8 mouse cellular contexts compared by ENCODE assay signal in genomic region chr15:85671701-85672191, GRCm38 (mm10).
DNase-seq lines count a peak whose midpoint lies in the region; ATAC-seq and TF ChIP-seq lines count a peak whose summit lies in the region.

No protein-coding gene starts in this region.

- peaks cover 11 to 17% of the 10 kb centered on the region in 2 experiments for H3K36me3 ChIP-seq in MEL (ENCODE audit: control insufficient read depth in 1 of 2, insufficient read depth in 2 of 2, low read length in 2 of 2)
- peaks cover 24% of the 10 kb centered on the region; the same call in 1 of the 2 replicates for H3K36me3 ChIP-seq in embryonic facial prominence, embryonic 14.5 days (ENCODE audit: control insufficient read depth, insufficient read depth, low read length)
- peaks cover 25% of the 10 kb centered on the region for H3K36me3 ChIP-seq in hindbrain, embryonic 14.5 days (replicated peaks; ENCODE audit: control insufficient read depth, insufficient read depth)

- intact Hi-C loops in gastrocnemius, postnatal 14 days (cut with DNase I; ENCODE audit: low total_unique reads): no loop called here

- TF ChIP-seq POLR2A in MEL (IDR thresholded peaks at IDR 0.05; ENCODE audit: control insufficient read depth in 1 of 2, insufficient read depth in 1 of 2, low read depth in 1 of 2, low read length in 2 of 2, poor library complexity in 1 of 2): no peak; a peak in 1 of 4 replicates

- TF ChIP-seq CTCF in MEL (IDR thresholded peaks at IDR 0.05 in 2 of 3, conservative IDR thresholded peaks at IDR 0.05 in 1 of 3; ENCODE audit: control insufficient read depth in 1 of 3, insufficient read depth in 1 of 3, low read depth in 2 of 3, low read length in 3 of 3, poor library complexity in 1 of 3, severe bottlenecking in 1 of 3): no peak

- no peaks in the 10 kb centered on the region for H3K9me3 ChIP-seq in MEL (replicated peaks; ENCODE audit: insufficient read depth, low read length)
- no peaks in the 10 kb centered on the region for H3K9me3 ChIP-seq in embryonic facial prominence, embryonic 14.5 days (ENCODE audit: control insufficient read depth, low read length)
- H3K9me3 ChIP-seq in hindbrain, embryonic 14.5 days (ENCODE audit: control insufficient read depth, low read length): no peaks in the 10 kb centered on the region

- H3K4me1 ChIP-seq in MEL (ENCODE audit: control insufficient read depth in 1 of 2, insufficient read depth in 2 of 2, low read length in 2 of 2): peaks cover 2 to 9% of the 10 kb centered on the region in 2 experiments; a peak in 3 of 4 replicates
- peaks cover 36% of the 10 kb centered on the region for H3K4me1 ChIP-seq in embryonic facial prominence, embryonic 14.5 days (ENCODE audit: control insufficient read depth, insufficient read depth, low read length)
- peaks cover 38% of the 10 kb centered on the region for H3K4me1 ChIP-seq in hindbrain, embryonic 14.5 days (replicated peaks; ENCODE audit: control insufficient read depth, insufficient read depth, low read length)

- peak overlapping the region; percentile 99 for H3K9ac ChIP-seq in MEL (ENCODE audit: control insufficient read depth, low read depth, low read length, poor library complexity, severe bottlenecking)
- H3K9ac ChIP-seq in embryonic facial prominence, embryonic 14.5 days (ENCODE audit: low read depth, low read length): peak overlapping the region; percentile 99
- H3K9ac ChIP-seq in hindbrain, embryonic 14.5 days: peak overlapping the region; percentile 97

- DNase-seq in gastrocnemius, postnatal 14 days: peak; percentile 72
- DNase-seq in gastrocnemius, postnatal 25 days: no peak
- DNase-seq in MEL (ENCODE audit: low read depth, low spot score): peak; percentile 68
- no peak for DNase-seq in embryonic facial prominence, embryonic 14.5 days (ENCODE audit: low spot score)
- DNase-seq in hindbrain, embryonic 14.5 days (ENCODE audit: low spot score): no peak
- peak; percentile 64 for DNase-seq in lung, postnatal 4 days
- DNase-seq in urinary bladder, postnatal 14 days (ENCODE audit: low spot score): no peak

- TF ChIP-seq RAD21 in MEL (IDR thresholded peaks at IDR 0.05; ENCODE audit: low read depth, low read length): no peak

- peak overlapping the region; percentile 73 for H3K4me2 ChIP-seq in embryonic facial prominence, embryonic 14.5 days (ENCODE audit: low read depth, low read length)
- H3K4me2 ChIP-seq in hindbrain, embryonic 14.5 days (replicated peaks): peak overlapping the region; percentile 80

- ATAC-seq in embryonic facial prominence, embryonic 14.5 days (ENCODE audit: low read depth): 0 out of 2 replicates have a peak, but pooled peaks have one; percentile 2
- no peak for ATAC-seq in hindbrain, embryonic 14.5 days (ENCODE audit: low FRiP score)
- ATAC-seq in activated CD4-positive, CD25-positive, alpha-beta regulatory T cell, adult 4 months: no peak

- 2% methylated on average over 34 of the region's 50 CpGs for WGBS in embryonic facial prominence, embryonic 14.5 days
- WGBS in hindbrain, embryonic 14.5 days: 2% methylated on average over 50 of the region's 50 CpGs

- H3K4me3 ChIP-seq in MEL (ENCODE audit: control insufficient read depth in 1 of 2, insufficient read depth in 1 of 2, low read depth in 2 of 2, low read length in 2 of 2): peak overlapping the region; percentile 98
- H3K4me3 ChIP-seq in embryonic facial prominence, embryonic 14.5 days (ENCODE audit: low read depth, low read length): peak overlapping the region; percentile 94
- peak overlapping the region; percentile 89 for H3K4me3 ChIP-seq in hindbrain, embryonic 14.5 days (replicated peaks; ENCODE audit: low read length)

- no peak for TF ChIP-seq EP300 in MEL (IDR thresholded peaks at IDR 0.05; ENCODE audit: low read depth in 1 of 2, low read length in 2 of 2)

- H3K79me2 ChIP-seq in MEL (ENCODE audit: control insufficient read depth, insufficient read depth, low read length, poor library complexity): peaks cover 79% of the 10 kb centered on the region

- no peaks in the 10 kb centered on the region; a peak in 1 of 4 replicates for H3K27me3 ChIP-seq in MEL (ENCODE audit: control insufficient read depth in 1 of 2, insufficient read depth in 2 of 2, low read length in 2 of 2)
- peaks cover 7% of the 10 kb centered on the region for H3K27me3 ChIP-seq in embryonic facial prominence, embryonic 14.5 days (replicated peaks; ENCODE audit: control insufficient read depth, insufficient read depth, low read length)
- H3K27me3 ChIP-seq in hindbrain, embryonic 14.5 days (ENCODE audit: control insufficient read depth, insufficient read depth, low read length): peaks cover 37% of the 10 kb centered on the region; the same call in 1 of the 2 replicates

- peak overlapping the region; percentile 67 for H3K27ac ChIP-seq in MEL (ENCODE audit: control insufficient read depth, low read depth, low read length)
- H3K27ac ChIP-seq in embryonic facial prominence, embryonic 14.5 days (replicated peaks; ENCODE audit: low read depth, low read length): peak overlapping the region; percentile 96
- peak overlapping the region; percentile 98 for H3K27ac ChIP-seq in hindbrain, embryonic 14.5 days

TF ChIP-seq in MEL, 35 proteins besides CTCF, POLR2A, EP300 and RAD21:
- no peak for TF ChIP-seq POLR2AphosphoS5 (IDR thresholded peaks at IDR 0.05; ENCODE audit: borderline replicate concordance, low read depth, low read length)
- peak; percentile 20 for TF ChIP-seq MAX (IDR thresholded peaks at IDR 0.05; ENCODE audit: low read length)
- no peak for TF ChIP-seq USF2 (IDR thresholded peaks at IDR 0.05; ENCODE audit: borderline replicate concordance in 1 of 2, insufficient read depth in 1 of 2, low read depth in 1 of 2, low read length in 2 of 2)
- no peak for TF ChIP-seq MAFK (IDR thresholded peaks at IDR 0.05; ENCODE audit: borderline replicate concordance, low read depth, low read length)
- TF ChIP-seq ELF1 (IDR thresholded peaks at IDR 0.05; ENCODE audit: low read depth, low read length): no peak
- TF ChIP-seq TCF12 (IDR thresholded peaks at IDR 0.05; ENCODE audit: low read depth, low read length): no peak
- TF ChIP-seq E2F4 (IDR thresholded peaks at IDR 0.05; ENCODE audit: borderline replicate concordance, low read depth, low read length): no peak
- no peak for TF ChIP-seq MEF2A (IDR thresholded peaks at IDR 0.05; ENCODE audit: extremely low read depth, insufficient replicate concordance, low read depth, low read length, poor library complexity, severe bottlenecking)
- TF ChIP-seq NELFE (IDR thresholded peaks at IDR 0.05; ENCODE audit: low read depth, low read length): no peak
- TF ChIP-seq ZMIZ1 (IDR thresholded peaks at IDR 0.05; ENCODE audit: low read depth, low read length): no peak
- TF ChIP-seq SMC3 (IDR thresholded peaks at IDR 0.05; ENCODE audit: low read depth, low read length): no peak
- TF ChIP-seq ZNF384 (IDR thresholded peaks at IDR 0.05; ENCODE audit: low read depth, low read length): no peak
- TF ChIP-seq GATA1 (IDR thresholded peaks at IDR 0.05; ENCODE audit: low read depth, low read length): no peak
- TF ChIP-seq SIN3A (IDR thresholded peaks at IDR 0.05; ENCODE audit: low read length): peak; percentile 44; the same call in 1 of the 2 replicates
- no peak for TF ChIP-seq RCOR1 (IDR thresholded peaks at IDR 0.05; ENCODE audit: low read depth, low read length)
- no peak for TF ChIP-seq ETS1 (IDR thresholded peaks at IDR 0.05; ENCODE audit: low read depth, low read length)
- no peak for TF ChIP-seq TBP (IDR thresholded peaks at IDR 0.05; ENCODE audit: low read depth, low read length)
- TF ChIP-seq GABPA (IDR thresholded peaks at IDR 0.05; ENCODE audit: low read depth, low read length): no peak
- TF ChIP-seq MXI1 (IDR thresholded peaks at IDR 0.05; ENCODE audit: low read depth, low read length): peak; percentile 74; the same call in 1 of the 2 replicates
- no peak for TF ChIP-seq MYB (IDR thresholded peaks at IDR 0.05; ENCODE audit: low read depth, low read length)
- no peak for TF ChIP-seq MAZ (IDR thresholded peaks at IDR 0.05; ENCODE audit: low read depth, low read length)
- no peak for TF ChIP-seq TAL1 (IDR thresholded peaks at IDR 0.05; ENCODE audit: low read length)
- TF ChIP-seq USF1 (IDR thresholded peaks at IDR 0.05; ENCODE audit: low read depth, low read length): no peak
- TF ChIP-seq JUND (IDR thresholded peaks at IDR 0.05; ENCODE audit: low read depth, low read length): no peak
- TF ChIP-seq KAT2A (conservative IDR thresholded peaks at IDR 0.05; ENCODE audit: low read depth, low read length): no peak
- no peak for TF ChIP-seq ZC3H11A (IDR thresholded peaks at IDR 0.05; ENCODE audit: low read depth, low read length)
- no peak for TF ChIP-seq BHLHE40 (IDR thresholded peaks at IDR 0.05; ENCODE audit: borderline replicate concordance, low read depth, low read length)
- TF ChIP-seq NRF1 (IDR thresholded peaks at IDR 0.05; ENCODE audit: insufficient read depth, low read depth, low read length, poor library complexity, severe bottlenecking): no peak
- TF ChIP-seq CHD1 (IDR thresholded peaks at IDR 0.05; ENCODE audit: low read depth, low read length): no peak
- no peak for TF ChIP-seq MYC (IDR thresholded peaks at IDR 0.05; ENCODE audit: low read depth, low read length)
- peak; percentile 77; the same call in 1 of the 2 replicates for TF ChIP-seq UBTF (IDR thresholded peaks at IDR 0.05; ENCODE audit: borderline replicate concordance, insufficient read depth, low read depth, low read length)
- TF ChIP-seq ZKSCAN1 (IDR thresholded peaks at IDR 0.05; ENCODE audit: low read depth, low read length): no peak
- no peak for TF ChIP-seq HCFC1 (IDR thresholded peaks at IDR 0.05; ENCODE audit: low read depth, low read length)

Comparison
In these comparisons a context has a peak if more than half of its experiments do, and no peak if none do; other contexts are left out.
1. DNase-seq: peak in gastrocnemius, postnatal 14 days (single experiment), MEL (single experiment) and lung, postnatal 4 days (2 of 2); none in gastrocnemius, postnatal 25 days (single experiment), embryonic facial prominence, embryonic 14.5 days (single experiment), hindbrain, embryonic 14.5 days (single experiment) and urinary bladder, postnatal 14 days (single experiment).
2. Peak in every context shown above with its lines, with median percentiles within 50 percentile points of each other: H3K27ac ChIP-seq, H3K4me3 ChIP-seq and H3K9ac ChIP-seq.